Mouse (Mus musculus) embryo, embryonic 10.5 days (tissue): ENCODE measurements around the gene Eme1.

ENCODE experiments used
- DNase-seq: peaks from one replicate; pipeline ENCODE4 v3.0.0-alpha.2; 2015; ENCODE audit warnings: low spot score

Gene Eme1

DNA sequence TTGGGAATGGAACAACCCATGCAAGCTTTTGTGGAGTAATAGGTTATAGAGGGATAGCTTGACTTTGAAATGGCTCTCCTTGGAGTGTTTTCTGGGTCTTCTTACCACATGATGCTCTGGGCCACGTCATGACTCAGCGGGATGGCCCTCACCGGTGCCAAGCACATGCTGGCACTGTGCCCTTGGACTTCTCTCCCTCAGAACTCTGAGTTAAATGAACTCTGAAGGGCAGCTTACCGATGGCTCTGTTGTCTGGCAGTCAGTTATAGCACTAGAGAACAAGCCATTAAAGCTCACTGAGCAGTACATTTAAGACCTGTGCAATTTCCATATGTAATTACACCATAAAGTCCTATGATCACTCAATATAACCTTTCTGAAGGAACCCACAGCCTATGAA is 56.4 kb downstream of the Eme1 start:
- no peak for DNase-seq

DNA sequence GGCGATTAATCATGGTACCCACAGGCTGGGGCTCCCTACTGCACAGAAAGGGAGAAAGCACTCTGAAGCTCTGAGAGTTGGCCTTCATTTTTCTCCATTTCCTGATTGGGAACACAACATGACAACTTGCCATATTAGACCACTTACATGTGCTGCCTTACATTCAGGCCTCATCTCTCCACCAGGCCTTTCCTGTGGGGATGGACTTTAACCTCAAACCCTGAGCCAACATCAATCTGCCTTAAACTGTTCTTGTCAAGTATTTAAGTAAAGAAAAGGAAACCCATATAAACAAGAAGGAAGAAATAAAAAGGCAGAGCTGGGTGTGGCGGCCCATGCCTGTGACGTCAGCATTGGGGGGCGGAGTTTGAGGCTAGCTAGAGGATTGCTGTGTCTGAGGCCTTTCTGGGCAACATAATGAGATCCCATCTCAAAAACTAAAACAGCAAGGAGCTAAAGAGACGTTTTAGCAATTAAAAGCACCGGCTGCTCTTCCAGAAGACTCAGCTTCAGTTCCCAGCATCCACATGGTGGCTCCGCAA is 57.4 kb downstream of the Eme1 start:
- DNase-seq = no peak
